Mouse (Mus musculus): ENCODE results near the gene Rhox10.
"Not testable (repeated sequence)": the region's sequence is repeated elsewhere in the genome, so short reads cannot be mapped to it uniquely, and the experiment has no call there.

Rhox10 gene

GRCm38 (mm10) chrX:38066175-38066574, at the start of gene Rhox10:
Gene Rhox10 (plus strand): TSS chrX:38066475.
- no peak for DNase-seq (ENCODE audit: low spot score)

GRCm38 (mm10) chrX:38018597-38018996, 47.7 kb upstream of the Rhox10 start, which contains the start of gene Btg1-ps1:
Gene Btg1-ps1 (minus strand): TSS chrX:38018815.
- DNase-seq (ENCODE audit: low spot score) = not testable (repeated sequence)

GRCm38 (mm10) chrX:38033841-38034240, 32.4 kb upstream of the Rhox10 start:
- DNase-seq (ENCODE audit: low spot score) = no peak

GRCm38 (mm10) chrX:38039666-38040065, 26.6 kb upstream of the Rhox10 start:
- DNase-seq (ENCODE audit: low spot score) = no peak

- not testable (repeated sequence) for DNase-seq (ENCODE audit: low spot score)
Measured at GRCm38 (mm10) chrX:38043014-38043413, 23.3 kb upstream of the Rhox10 start, which contains the start of gene Btg1-ps2. Gene Btg1-ps2 (minus strand): TSS chrX:38043114.

GRCm38 (mm10) chrX:38061544-38061943, 4.7 kb upstream of the Rhox10 start:
- DNase-seq (ENCODE audit: low spot score) = no peak

- peak; percentile 10 for DNase-seq (ENCODE audit: low spot score)
Measured at GRCm38 (mm10) chrX:38084226-38084625, 18.0 kb downstream of the Rhox10 start.

- DNase-seq (ENCODE audit: low spot score) = no peak
Measured at GRCm38 (mm10) chrX:38085041-38085440, 18.8 kb downstream of the Rhox10 start, which contains the start of gene Rhox11. Gene Rhox11 (minus strand): TSS chrX:38085141.

- DNase-seq (ENCODE audit: low spot score) = no peak
Measured at GRCm38 (mm10) chrX:38110807-38111206, 44.5 kb downstream of the Rhox10 start, which contains the start of gene Rhox12. Gene Rhox12 (minus strand): TSS chrX:38110907.

GRCm38 (mm10) chrX:38120982-38121381, 54.7 kb downstream of the Rhox10 start, which contains the start of gene Rhox13:
Gene Rhox13 (plus strand): TSS chrX:38121219.
- DNase-seq (ENCODE audit: low spot score) = no peak
